Mouse (Mus musculus) lung, embryonic 14.5 days (tissue): ENCODE measurements around the gene Met. TPM values are rescaled to one million over a fixed set of nuclear protein-coding genes. Genes with fewer than 3 reads are reported as not detected.

Experiments
- ATAC-seq: fragments of 200-750 bp; cut with Nextera tagmentation; 2 replicates; pipeline ENCODE4 v1.8.0; 2017; ENCODE audit warnings: mild to moderate bottlenecking, moderate TSS enrichment, moderate library complexity; ENCODE audit not compliant: insufficient read depth
- DNase-seq: peaks from one replicate; pipeline ENCODE4 v3.0.0-alpha.2; 2015
- H3K27ac ChIP-seq: fragments of 300-500 bp; sonication (generic); 2 replicates; pipeline ENCODE4 v1.5.1; 2014; ENCODE audit warnings: low read depth, mild to moderate bottlenecking, moderate library complexity
- H3K27me3 ChIP-seq: fragments of 300-500 bp; sonication (generic); 2 replicates; pipeline ENCODE4 v1.6.1; 2014; ENCODE audit warnings: low read length, control low read depth; ENCODE audit not compliant: insufficient read depth
- H3K36me3 ChIP-seq: fragments of 300-500 bp; sonication (generic); 2 replicates; pipeline ENCODE4 v1.6.1; 2014; ENCODE audit warnings: control low read depth; ENCODE audit not compliant: insufficient read depth
- H3K4me1 ChIP-seq: fragments of 300-500 bp; sonication (generic); 2 replicates; pipeline ENCODE4 v1.6.1; 2014; ENCODE audit warnings: antibody characterized with exemption, control low read depth; ENCODE audit not compliant: insufficient read depth
- H3K4me2 ChIP-seq: fragments of 300-500 bp; sonication (generic); 2 replicates; pipeline ENCODE4 v1.6.1; 2014; ENCODE audit warnings: mild to moderate bottlenecking
- H3K4me3 ChIP-seq: fragments of 300-500 bp; sonication (generic); 2 replicates; pipeline ENCODE4 v1.5.1; 2014; ENCODE audit warnings: low read depth, low read length
- H3K9ac ChIP-seq: fragments of 300-500 bp; sonication (generic); 2 replicates; pipeline ENCODE4 v1.6.1; 2014
- H3K9me3 ChIP-seq: fragments of 300-500 bp; sonication (generic); 2 replicates; pipeline ENCODE4 v1.6.1; 2016; ENCODE audit warnings: low read depth, low read length, control low read depth
- CTCF ChIP-seq: IDR thresholded peaks from 2 replicates; pipeline ENCODE4 v1.5.1; 2016; ENCODE audit warnings: antibody characterized with exemption, low read depth
- WGBS: fragments of 180-500 bp; shearing (Covaris S2); extraction: QIAGEN DNeasy Blood & Tissue Kit; methylation state at CpG from one replicate; pipeline ENCODE4 v1.1.7; 2014; 5-methylcytosine and 5-hydroxymethylcytosine counted together
- polyA plus RNA-seq: library from polyadenylated mRNA; unstranded; fragments of >200 nt; fragmentation: Nextera tagmentation; extraction: Ambion mirVana; gene quantifications from 2 replicates; pipeline ENCODE4 v1.2.1, GENCODE M21; 2014

Met gene
- polyA plus RNA-seq, 1 experiment from 2014 or later: 12.5 TPM

- H3K4me1 ChIP-seq: no peaks in the 10 kb centered on the region
- peak; percentile 89 for ATAC-seq
- H3K4me2 ChIP-seq: peak overlapping the region; percentile 60
- H3K27me3 ChIP-seq: no peaks in the 10 kb centered on the region
- H3K9ac ChIP-seq: peak overlapping the region; percentile 26; the same call in 1 of the 2 replicates
- DNase-seq: peak; percentile 92
- 12% methylated on average over 13 of the region's 13 CpGs for WGBS
- no peaks in the 10 kb centered on the region for H3K9me3 ChIP-seq
- H3K36me3 ChIP-seq: no peaks in the 10 kb centered on the region
- no peak for TF ChIP-seq CTCF
- no peak overlapping the region for H3K27ac ChIP-seq
- peak overlapping the region; percentile 33 for H3K4me3 ChIP-seq
Measured at GRCm38 (mm10) chr6:17583982-17584381, 120.4 kb downstream of the Met start.

DNA sequence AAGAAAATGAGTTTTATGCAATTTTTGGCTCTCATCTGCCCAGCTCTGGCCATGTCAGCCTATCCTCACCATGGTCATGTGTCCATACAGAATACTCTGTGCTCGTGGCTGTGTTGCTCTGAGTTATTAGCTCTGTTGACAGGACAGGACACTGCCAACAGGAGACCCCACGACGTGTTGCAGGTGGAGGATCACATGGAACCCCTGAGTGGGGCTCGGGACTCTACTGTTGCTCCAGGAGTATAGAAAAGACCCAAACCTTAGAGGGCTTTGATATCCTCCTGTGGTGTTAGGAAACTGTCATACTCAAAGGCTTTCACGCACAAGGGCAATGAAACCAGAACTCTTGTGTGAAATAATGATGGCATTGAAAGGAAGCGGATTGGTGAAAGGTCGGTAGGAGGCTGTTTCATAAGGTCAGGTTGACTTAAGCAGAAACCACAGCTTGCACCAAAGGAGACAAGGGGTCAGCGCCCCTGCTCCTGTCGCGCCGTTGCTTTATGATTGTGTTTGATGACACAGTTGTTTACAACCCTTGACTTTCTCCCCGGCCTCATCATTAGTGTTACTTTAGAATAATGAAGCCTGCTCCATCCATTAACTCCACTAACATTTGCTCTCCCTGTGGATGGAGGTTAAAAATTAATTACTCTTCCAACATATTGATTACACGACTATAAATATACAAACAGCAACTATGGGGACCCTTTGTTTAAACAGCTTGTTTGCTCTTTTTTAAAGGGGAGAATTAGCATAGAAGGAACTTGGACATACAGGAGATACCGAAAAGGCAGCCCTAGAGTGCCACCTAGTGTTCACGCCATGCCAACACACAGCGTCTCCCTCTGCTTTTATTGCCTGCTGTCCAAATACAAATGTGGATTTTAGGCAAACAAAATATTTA, 125.7 kb downstream of the Met start:
- Histone ChIP-seq H3K36me3 (no peaks in the 10 kb centered on the region), H3K27ac (no peak overlapping the region), H3K9ac (no peak overlapping the region), H3K4me2 (peak overlapping the region; percentile 25), H3K4me3 (no peak overlapping the region), H3K9me3 (peaks cover 3% of the 10 kb centered on the region; the same call in 1 of the 2 replicates), H3K27me3 (no peaks in the 10 kb centered on the region), H3K4me1 (no peaks in the 10 kb centered on the region)
- DNase-seq (peak; percentile 94), ATAC-seq (peak; percentile 84)
- peak; percentile 95 for TF ChIP-seq CTCF
- WGBS: 24% methylated on average over 16 of the region's 16 CpGs

- Histone ChIP-seq H3K4me1 (no peaks in the 10 kb centered on the region), H3K27ac (no peak overlapping the region), H3K4me3 (no peak overlapping the region), H3K27me3 (no peaks in the 10 kb centered on the region), H3K9ac (no peak overlapping the region), H3K4me2 (no peak overlapping the region), H3K9me3 (peaks cover 3% of the 10 kb centered on the region; the same call in 1 of the 2 replicates), H3K36me3 (no peaks in the 10 kb centered on the region)
- 26% methylated on average over 8 of the region's 8 CpGs for WGBS
- no peak for TF ChIP-seq CTCF
- DNase-seq (no peak), ATAC-seq (no peak; the same call in 1 of the 2 replicates)
Measured at GRCm38 (mm10) chr6:17589953-17590627, 126.5 kb downstream of the Met start.

- H3K4me3 ChIP-seq: no peak overlapping the region
- DNase-seq (no peak), ATAC-seq (no peak)
- H3K9me3 ChIP-seq: peaks cover 3% of the 10 kb centered on the region; the same call in 1 of the 2 replicates
- H3K36me3 ChIP-seq: no peaks in the 10 kb centered on the region
- H3K4me1 ChIP-seq: no peaks in the 10 kb centered on the region
- no peak overlapping the region for H3K4me2 ChIP-seq
- WGBS: 85% methylated on average over 2 of the region's 2 CpGs
- no peak overlapping the region for H3K9ac ChIP-seq
- no peak overlapping the region for H3K27ac ChIP-seq
- TF ChIP-seq CTCF: no peak
- no peaks in the 10 kb centered on the region for H3K27me3 ChIP-seq
Measured at GRCm38 (mm10) chr6:17593971-17594370, 130.4 kb downstream of the Met start.

- H3K4me2 ChIP-seq: no peak overlapping the region
- ATAC-seq (no peak), DNase-seq (peak; percentile 68)
- no peak overlapping the region for H3K9ac ChIP-seq
- H3K9me3 ChIP-seq: peaks cover 3% of the 10 kb centered on the region; the same call in 1 of the 2 replicates
- no peaks in the 10 kb centered on the region for H3K4me1 ChIP-seq
- H3K27me3 ChIP-seq: no peaks in the 10 kb centered on the region
- no peak overlapping the region for H3K4me3 ChIP-seq
- no peak for TF ChIP-seq CTCF
- H3K36me3 ChIP-seq: no peaks in the 10 kb centered on the region
- WGBS: 58% methylated on average over 11 of the region's 11 CpGs
- no peak overlapping the region for H3K27ac ChIP-seq
Measured at GRCm38 (mm10) chr6:17595712-17596462, 132.3 kb downstream of the Met start.

DNA sequence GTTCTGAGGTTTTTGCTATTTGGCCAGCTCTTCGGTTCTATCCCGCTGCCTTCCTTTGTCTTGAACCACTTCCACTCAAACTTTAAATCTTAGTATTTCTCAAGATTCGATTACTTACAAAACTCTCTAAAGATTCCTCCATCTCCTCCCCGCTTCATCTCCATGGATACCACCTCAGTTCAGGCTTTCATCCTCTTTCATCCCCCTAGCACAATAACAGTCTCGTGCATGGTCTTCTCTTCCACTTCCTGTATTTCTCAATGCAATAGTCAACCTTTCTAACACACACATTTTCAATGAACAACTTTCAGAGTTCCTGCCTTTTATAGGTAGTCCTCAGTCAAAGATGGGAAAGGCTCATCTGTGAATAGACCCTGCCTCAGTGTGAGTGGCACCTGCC, 135.8 kb downstream of the Met start:
- Histone ChIP-seq H3K4me3 (no peak overlapping the region), H3K36me3 (no peaks in the 10 kb centered on the region), H3K4me2 (no peak overlapping the region), H3K27me3 (no peaks in the 10 kb centered on the region), H3K9ac (no peak overlapping the region), H3K9me3 (no peaks in the 10 kb centered on the region), H3K27ac (no peak overlapping the region), H3K4me1 (no peaks in the 10 kb centered on the region)
- WGBS: 86% methylated on average over 5 of the region's 5 CpGs
- no peak for ATAC-seq
- no peak for TF ChIP-seq CTCF
- no peak for DNase-seq

GRCm38 (mm10) chr6:17601526-17601925, 137.9 kb downstream of the Met start:
- no peaks in the 10 kb centered on the region for H3K4me1 ChIP-seq
- H3K36me3 ChIP-seq: no peaks in the 10 kb centered on the region
- 48% methylated on average over 2 of the region's 2 CpGs for WGBS
- no peaks in the 10 kb centered on the region for H3K27me3 ChIP-seq
- no peak overlapping the region for H3K4me2 ChIP-seq
- DNase-seq: no peak
- no peak overlapping the region for H3K4me3 ChIP-seq
- no peak overlapping the region for H3K9ac ChIP-seq
- H3K27ac ChIP-seq: no peak overlapping the region
- H3K9me3 ChIP-seq: no peaks in the 10 kb centered on the region
- ATAC-seq: no peak
- no peak for TF ChIP-seq CTCF
